Comparison of ENCODE assay signal across 8 mouse cellular contexts in genomic region chr19:24307271-24308221, GRCm38 (mm10). TPM values are rescaled to one million over a fixed set of nuclear protein-coding genes. Genes with fewer than 3 reads are reported as not detected.
DNase-seq lines count a peak whose midpoint lies in the region; ATAC-seq and TF ChIP-seq lines count a peak whose summit lies in the region.

No protein-coding gene starts in this region.

- 0 out of 2 replicates have a peak, but pooled peaks cover 8% of the 10 kb centered on the region for H3K36me3 ChIP-seq in heart, embryonic 14.5 days (ENCODE audit: control insufficient read depth, insufficient read depth, low read length)
- no peaks in the 10 kb centered on the region for H3K36me3 ChIP-seq in lung, postnatal 0 days (ENCODE audit: insufficient read depth, low read length)
- no peaks in the 10 kb centered on the region for H3K36me3 ChIP-seq in liver, postnatal 0 days (replicated peaks; ENCODE audit: insufficient read depth, low read length)
- no peaks in the 10 kb centered on the region for H3K36me3 ChIP-seq in intestine, embryonic 16.5 days (ENCODE audit: control insufficient read depth, insufficient read depth, low read length)

- H3K4me2 ChIP-seq in heart, embryonic 14.5 days (ENCODE audit: low read length), result peak overlapping the region; percentile 37
- no peak overlapping the region for H3K4me2 ChIP-seq in lung, postnatal 0 days (replicated peaks; ENCODE audit: low read depth, low read length)
- no peak overlapping the region for H3K4me2 ChIP-seq in liver, postnatal 0 days (ENCODE audit: low read depth, low read length)
- no peak overlapping the region for H3K4me2 ChIP-seq in intestine, embryonic 16.5 days (ENCODE audit: low read depth, low read length)

- no peak overlapping the region for H3K4me3 ChIP-seq in heart, embryonic 14.5 days (ENCODE audit: control insufficient read depth in 1 of 2, insufficient read depth in 1 of 2, low read depth in 1 of 2, low read length in 2 of 2)
- no peak overlapping the region for H3K4me3 ChIP-seq in lung, postnatal 0 days (ENCODE audit: low read depth, low read length)
- H3K4me3 ChIP-seq in liver, postnatal 0 days (ENCODE audit: low read depth, low read length), result no peak overlapping the region
- no peak overlapping the region for H3K4me3 ChIP-seq in intestine, embryonic 16.5 days (ENCODE audit: low read length)

- peaks cover 18 to 27% of the 10 kb centered on the region in 2 experiments for H3K4me1 ChIP-seq in heart, embryonic 14.5 days (ENCODE audit: control insufficient read depth in 2 of 2, insufficient read depth in 2 of 2, low read length in 2 of 2)
- H3K4me1 ChIP-seq in lung, postnatal 0 days (ENCODE audit: insufficient read depth, low read depth, low read length), result peaks cover 11% of the 10 kb centered on the region; the same call in 1 of the 2 replicates
- H3K4me1 ChIP-seq in liver, postnatal 0 days (ENCODE audit: insufficient read depth), result no peaks in the 10 kb centered on the region
- no peaks in the 10 kb centered on the region for H3K4me1 ChIP-seq in intestine, embryonic 16.5 days (ENCODE audit: control insufficient read depth, insufficient read depth, low read length)

- no peak for TF ChIP-seq EP300 in lung, postnatal 0 days (IDR thresholded peaks at IDR 0.05)
- TF ChIP-seq EP300 in liver, postnatal 0 days (IDR thresholded peaks at IDR 0.05; ENCODE audit: low read depth), result no peak

- peak overlapping the region; percentile 51 for H3K9ac ChIP-seq in heart, embryonic 14.5 days (ENCODE audit: low read length)
- no peak overlapping the region for H3K9ac ChIP-seq in lung, postnatal 0 days (replicated peaks; ENCODE audit: low read depth)
- no peak overlapping the region for H3K9ac ChIP-seq in liver, postnatal 0 days (replicated peaks)
- H3K9ac ChIP-seq in intestine, embryonic 16.5 days (ENCODE audit: low read depth, low read length), result no peak overlapping the region

- TF ChIP-seq CTCF in lung, postnatal 0 days (IDR thresholded peaks at IDR 0.05), result no peak
- TF ChIP-seq CTCF in liver, postnatal 0 days (IDR thresholded peaks at IDR 0.05; ENCODE audit: low read depth), result no peak

- no peaks in the 10 kb centered on the region for H3K9me3 ChIP-seq in heart, embryonic 14.5 days (ENCODE audit: control insufficient read depth, low read length)
- no peaks in the 10 kb centered on the region for H3K9me3 ChIP-seq in lung, postnatal 0 days (ENCODE audit: low read length)
- no peaks in the 10 kb centered on the region for H3K9me3 ChIP-seq in liver, postnatal 0 days (ENCODE audit: low read length)
- H3K9me3 ChIP-seq in intestine, embryonic 16.5 days (ENCODE audit: control insufficient read depth, low read length), result no peaks in the 10 kb centered on the region

- peak; percentile 62 for ATAC-seq in heart, embryonic 14.5 days (ENCODE audit: insufficient number of reproducible peaks, insufficient read depth, low FRiP score, low read depth)
- ATAC-seq in lung, postnatal 0 days, result peak; percentile 62
- no peak for ATAC-seq in liver, postnatal 0 days
- ATAC-seq in intestine, embryonic 16.5 days, result no peak
- ATAC-seq in granulocyte monocyte progenitor cell, adult 5-6 weeks (replicated peaks; ENCODE audit: poor library complexity, severe bottlenecking), result no peak

- DNase-seq in brain, adult 2 months (ENCODE audit: low read depth, low spot score), result peak; percentile 54
- DNase-seq in cerebellum, adult 9-11 months, result peak; percentile 60
- peak; percentile 56 for DNase-seq in lung, postnatal 0 days (ENCODE audit: low spot score)
- no peak for DNase-seq in liver, postnatal 0 days
- DNase-seq in layer of hippocampus, adult 11-12 months (ENCODE audit: low spot score), result no peak

- H3K27me3 ChIP-seq in heart, embryonic 14.5 days (ENCODE audit: control insufficient read depth, insufficient read depth, low read length), result no peaks in the 10 kb centered on the region
- H3K27me3 ChIP-seq in lung, postnatal 0 days (replicated peaks; ENCODE audit: insufficient read depth, low read length), result no peaks in the 10 kb centered on the region
- no peaks in the 10 kb centered on the region for H3K27me3 ChIP-seq in liver, postnatal 0 days (ENCODE audit: insufficient read depth, low read length)
- H3K27me3 ChIP-seq in intestine, embryonic 16.5 days (replicated peaks; ENCODE audit: control insufficient read depth, insufficient read depth, low read length), result no peaks in the 10 kb centered on the region

- peak overlapping the region; percentile 95 to 99 for H3K27ac ChIP-seq in heart, embryonic 14.5 days (replicated peaks in 1 of 2; ENCODE audit: control insufficient read depth in 1 of 2, insufficient read depth in 1 of 2, low read depth in 2 of 2, low read length in 2 of 2)
- peak overlapping the region; percentile 51 for H3K27ac ChIP-seq in lung, postnatal 0 days (ENCODE audit: low read length)
- no peak overlapping the region for H3K27ac ChIP-seq in liver, postnatal 0 days (ENCODE audit: low read depth)
- H3K27ac ChIP-seq in intestine, embryonic 16.5 days (ENCODE audit: low read length), result no peak overlapping the region

- 27% methylated on average over 13 of the region's 13 CpGs for WGBS in heart, embryonic 14.5 days
- 43% methylated on average over 13 of the region's 13 CpGs for WGBS in lung, postnatal 0 days
- WGBS in liver, postnatal 0 days (ENCODE audit: insufficient replicate concordance), result 76% methylated on average over 13 of the region's 13 CpGs
- WGBS in intestine, embryonic 16.5 days, result 70% methylated on average over 13 of the region's 13 CpGs

RNA-seq across cellular contexts. Expression of gene Fxn, which starts 27.1 kb away (rescaled TPM):
- polyA plus RNA-seq in heart, embryonic 14.5 days (2014; fragmentation: Nextera tagmentation; extraction: Ambion mirVana), result 60.4 and 64.6 TPM in 2 replicates
- polyA plus RNA-seq in lung, postnatal 0 days (2015; fragmentation: Nextera tagmentation; extraction: Ambion mirVana), result 19.7 and 22.1 TPM in 2 replicates
- 34.2 and 34.8 TPM in 2 replicates for polyA plus RNA-seq in liver, postnatal 0 days (2015; fragmentation: Nextera tagmentation; extraction: Ambion mirVana)
- 34.1 and 37.6 TPM in 2 replicates for polyA plus RNA-seq in intestine, embryonic 16.5 days (2015; fragmentation: Nextera tagmentation; extraction: Ambion mirVana)
- total RNA-seq in granulocyte monocyte progenitor cell, adult 5-6 weeks (2014; fragmentation: Nextera tagmentation), result 44.6 and 48.1 TPM in 2 replicates
- 11.1 and 14.0 TPM in 2 replicates for total RNA-seq in granulocyte monocyte progenitor cell, adult 5-6 weeks (2017)

Comparison
In these comparisons a context has a peak if more than half of its experiments do, and no peak if none do; other contexts are left out.
1. DNase-seq: peak in brain, adult 2 months (single experiment), cerebellum, adult 9-11 months (single experiment) and lung, postnatal 0 days (single experiment); none in liver, postnatal 0 days (single experiment) and layer of hippocampus, adult 11-12 months (single experiment).
2. ATAC-seq: peak in heart, embryonic 14.5 days (single experiment) and lung, postnatal 0 days (single experiment); none in liver, postnatal 0 days (single experiment), intestine, embryonic 16.5 days (single experiment) and granulocyte monocyte progenitor cell, adult 5-6 weeks (single experiment).
3. H3K27ac ChIP-seq: peak in heart, embryonic 14.5 days (2 of 2) and lung, postnatal 0 days (single experiment); none in liver, postnatal 0 days (single experiment) and intestine, embryonic 16.5 days (single experiment).